ENCODE assay signal across 8 mouse cellular contexts in the genomic region with DNA sequence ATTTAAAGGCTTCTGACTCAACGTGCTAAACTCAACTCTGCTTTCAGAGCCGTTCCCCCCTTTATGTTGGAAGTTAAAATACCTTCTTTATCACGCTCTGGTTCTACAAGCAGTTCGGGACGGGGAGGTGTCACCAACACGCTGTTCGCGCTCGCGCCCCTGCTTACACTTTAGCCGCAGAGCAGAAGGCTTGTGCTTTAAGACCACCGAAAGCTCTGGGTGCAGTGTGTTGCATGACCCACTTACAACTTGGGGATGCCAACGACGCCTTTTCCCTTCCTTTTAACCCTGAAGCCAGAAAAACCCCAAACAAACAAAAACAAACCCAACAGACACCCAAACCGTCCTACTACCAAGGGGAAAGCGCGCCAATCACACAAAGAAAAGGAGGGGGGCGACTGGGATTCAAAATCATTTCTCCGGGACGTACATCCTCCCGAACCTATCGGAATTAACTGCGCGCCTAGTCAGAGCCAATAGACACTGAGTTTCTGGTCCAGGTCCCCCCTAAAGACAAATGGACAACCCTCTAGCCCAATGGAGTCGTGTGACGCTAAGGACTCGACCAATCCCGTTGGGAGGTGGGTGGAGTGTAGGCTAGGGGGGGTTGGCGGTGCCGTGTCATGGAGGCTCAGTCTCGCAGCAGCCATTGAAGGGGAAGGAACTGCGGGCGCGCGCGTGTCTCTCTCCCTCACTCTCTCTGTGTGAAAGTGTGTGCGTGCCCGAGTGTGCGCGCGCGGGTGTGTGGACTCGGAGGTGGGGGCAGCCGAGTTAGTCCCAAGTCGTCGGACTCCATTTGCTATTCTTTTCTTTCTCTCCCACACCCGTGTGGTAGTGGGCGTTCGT. TPM values are rescaled to one million over a fixed set of nuclear protein-coding genes. Genes with fewer than 3 reads are reported as not detected.
DNase-seq lines count a peak whose midpoint lies in the region; ATAC-seq and TF ChIP-seq lines count a peak whose summit lies in the region.

A gene (plus strand): TSS at position 589 of the 846 bp plus-strand sequence.

- H3K79me2 ChIP-seq in CH12.LX (replicated peaks; ENCODE audit: control insufficient read depth, extremely low read depth, insufficient read depth, poor library complexity, severe bottlenecking), result peaks cover 45% of the 10 kb centered on the region

- in situ Hi-C loops in CH12.LX (cut with MboI; ENCODE audit: low pct_ligation_motif_present, low pct_unique_long_range_greater_than_20kb, low sequenced_read_pairs), result no loop called here

- TF ChIP-seq EP300 in CH12.LX (IDR thresholded peaks at IDR 0.05; ENCODE audit: low read length), result no peak

- ATAC-seq in forebrain, embryonic 11.5 days (replicated peaks; ENCODE audit: low FRiP score), result peak; percentile 100
- ATAC-seq in heart, embryonic 16.5 days (replicated peaks; ENCODE audit: extremely low read depth, insufficient read depth, low FRiP score), result peak; percentile 99
- peak; percentile 99 for ATAC-seq in liver, embryonic 16.5 days (ENCODE audit: low read depth)
- ATAC-seq in neural tube, embryonic 13.5 days (ENCODE audit: low read depth), result peak; percentile 99

- no peaks in the 10 kb centered on the region for H3K9me3 ChIP-seq in CH12.LX (replicated peaks; ENCODE audit: low read length)
- H3K9me3 ChIP-seq in forebrain, embryonic 11.5 days (ENCODE audit: control insufficient read depth, low read length), result no peaks in the 10 kb centered on the region
- H3K9me3 ChIP-seq in heart, embryonic 16.5 days (replicated peaks; ENCODE audit: control insufficient read depth, low read length), result no peaks in the 10 kb centered on the region
- H3K9me3 ChIP-seq in liver, embryonic 16.5 days (replicated peaks; ENCODE audit: control insufficient read depth, low read length), result no peaks in the 10 kb centered on the region
- no peaks in the 10 kb centered on the region for H3K9me3 ChIP-seq in neural tube, embryonic 13.5 days

- WGBS in forebrain, embryonic 11.5 days, result 1% methylated on average over 49 of the region's 49 CpGs
- WGBS in heart, embryonic 16.5 days, result under 1% methylated on average over 49 of the region's 49 CpGs
- WGBS in liver, embryonic 16.5 days (ENCODE audit: insufficient replicate concordance), result under 1% methylated on average over 49 of the region's 49 CpGs
- under 1% methylated on average over 49 of the region's 49 CpGs for WGBS in neural tube, embryonic 13.5 days

- peak within 1 kb of the TSS; percentile 62; the same call in 1 of the 2 replicates for H3K27ac ChIP-seq in CH12.LX (ENCODE audit: insufficient read depth, low read depth)
- H3K27ac ChIP-seq in forebrain, embryonic 11.5 days (ENCODE audit: low read depth, low read length), result peak within 1 kb of the TSS; percentile 91
- H3K27ac ChIP-seq in heart, embryonic 16.5 days (ENCODE audit: low read length), result peak within 1 kb of the TSS; percentile 90
- H3K27ac ChIP-seq in liver, embryonic 16.5 days (ENCODE audit: low read length), result peak within 1 kb of the TSS; percentile 90
- H3K27ac ChIP-seq in neural tube, embryonic 13.5 days (replicated peaks), result peak within 1 kb of the TSS; percentile 87
- peak within 1 kb of the TSS; percentile 75 for H3K27ac ChIP-seq in testis, adult 2 months (ENCODE audit: control insufficient read depth, insufficient read depth, low read depth, low read length)

- dilution Hi-C loops in CH12.LX (cut with MboI; ENCODE audit: extremely low pct_ligation_motif_present, extremely low pct_unique_long_range_greater_than_20kb, low sequenced_read_pairs), result no loop called here

- H3K36me3 ChIP-seq in CH12.LX (replicated peaks in 1 of 2; ENCODE audit: control insufficient read depth in 1 of 2, insufficient read depth in 1 of 2, low read length in 1 of 2), result peaks cover 7 to 12% of the 10 kb centered on the region in 2 experiments
- peaks cover 1% of the 10 kb centered on the region; the same call in 1 of the 2 replicates for H3K36me3 ChIP-seq in forebrain, embryonic 11.5 days (ENCODE audit: control insufficient read depth, insufficient read depth, low read length)
- peaks cover 1% of the 10 kb centered on the region; the same call in 1 of the 2 replicates for H3K36me3 ChIP-seq in heart, embryonic 16.5 days (ENCODE audit: control insufficient read depth, insufficient read depth)
- peaks cover 7% of the 10 kb centered on the region for H3K36me3 ChIP-seq in liver, embryonic 16.5 days (ENCODE audit: control insufficient read depth, insufficient read depth)
- H3K36me3 ChIP-seq in neural tube, embryonic 13.5 days, result peaks cover 7% of the 10 kb centered on the region
- no peaks in the 10 kb centered on the region for H3K36me3 ChIP-seq in testis, adult 2 months (ENCODE audit: control insufficient read depth, insufficient read depth, low read length)

- TF ChIP-seq POLR2A in CH12.LX (IDR thresholded peaks at IDR 0.05; ENCODE audit: low read depth, low read length), result peak; percentile 95
- TF ChIP-seq POLR2A in testis, adult 2 months (IDR thresholded peaks at IDR 0.05; ENCODE audit: control insufficient read depth, low read depth, low read length), result peak; percentile 81

- H3K27me3 ChIP-seq in CH12.LX (replicated peaks), result no peaks in the 10 kb centered on the region
- H3K27me3 ChIP-seq in forebrain, embryonic 11.5 days (ENCODE audit: control insufficient read depth, insufficient read depth, low read length), result no peaks in the 10 kb centered on the region
- no peaks in the 10 kb centered on the region for H3K27me3 ChIP-seq in heart, embryonic 16.5 days (ENCODE audit: control insufficient read depth, insufficient read depth, low read length)
- H3K27me3 ChIP-seq in liver, embryonic 16.5 days (ENCODE audit: control insufficient read depth, insufficient read depth, low read depth, low read length), result no peaks in the 10 kb centered on the region
- H3K27me3 ChIP-seq in neural tube, embryonic 13.5 days, result no peaks in the 10 kb centered on the region
- H3K27me3 ChIP-seq in testis, adult 2 months (ENCODE audit: control insufficient read depth, insufficient read depth, low read length), result no peaks in the 10 kb centered on the region

- H3K4me2 ChIP-seq in CH12.LX (ENCODE audit: insufficient read depth, low read depth, poor library complexity, severe bottlenecking), result peak within 1 kb of the TSS; percentile 93
- H3K4me2 ChIP-seq in forebrain, embryonic 11.5 days (ENCODE audit: low read depth, low read length, severe bottlenecking), result peak within 1 kb of the TSS; percentile 55
- peak within 1 kb of the TSS; percentile 76 for H3K4me2 ChIP-seq in heart, embryonic 16.5 days (ENCODE audit: low read depth, low read length)
- peak within 1 kb of the TSS; percentile 74 for H3K4me2 ChIP-seq in liver, embryonic 16.5 days (ENCODE audit: low read depth, low read length)
- peak within 1 kb of the TSS; percentile 75 for H3K4me2 ChIP-seq in neural tube, embryonic 13.5 days

- peak within 1 kb of the TSS; percentile 92 to 97 (median 93) for H3K4me3 ChIP-seq in CH12.LX (replicated peaks in 1 of 3; ENCODE audit: low read depth in 2 of 3, low read length in 2 of 3, poor library complexity in 1 of 3)
- peak within 1 kb of the TSS; percentile 97 for H3K4me3 ChIP-seq in forebrain, embryonic 11.5 days (ENCODE audit: low read depth, low read length)
- peak within 1 kb of the TSS; percentile 93 for H3K4me3 ChIP-seq in heart, embryonic 16.5 days (ENCODE audit: low read length)
- peak within 1 kb of the TSS; percentile 94 for H3K4me3 ChIP-seq in liver, embryonic 16.5 days (ENCODE audit: low read depth, low read length)
- peak within 1 kb of the TSS; percentile 87 for H3K4me3 ChIP-seq in neural tube, embryonic 13.5 days
- peak within 1 kb of the TSS; percentile 84 for H3K4me3 ChIP-seq in testis, adult 2 months (ENCODE audit: control insufficient read depth, low read depth, low read length)

- no peak for TF ChIP-seq CTCF in CH12.LX (conservative IDR thresholded peaks at IDR 0.05 in 1 of 2, IDR thresholded peaks at IDR 0.05 in 1 of 2; ENCODE audit: low read depth in 2 of 2, low read length in 2 of 2)
- TF ChIP-seq CTCF in testis, adult 2 months (IDR thresholded peaks at IDR 0.05; ENCODE audit: control insufficient read depth, insufficient read depth, insufficient replicate concordance, low read depth, low read length), result no peak

- no peak for TF ChIP-seq RAD21 in CH12.LX (IDR thresholded peaks at IDR 0.05; ENCODE audit: low read depth, low read length)

- peak within 1 kb of the TSS; percentile 99 for H3K9ac ChIP-seq in CH12.LX (ENCODE audit: insufficient read depth, low read depth)
- H3K9ac ChIP-seq in forebrain, embryonic 11.5 days (ENCODE audit: low read length), result peak within 1 kb of the TSS; percentile 99
- peak within 1 kb of the TSS; percentile 98 for H3K9ac ChIP-seq in heart, embryonic 16.5 days (ENCODE audit: low read length)
- peak within 1 kb of the TSS; percentile 98 for H3K9ac ChIP-seq in liver, embryonic 16.5 days (ENCODE audit: low read depth, low read length)
- H3K9ac ChIP-seq in neural tube, embryonic 13.5 days, result peak within 1 kb of the TSS; percentile 88

- peaks cover 4 to 21% of the 10 kb centered on the region in 2 experiments for H3K4me1 ChIP-seq in CH12.LX (ENCODE audit: control insufficient read depth in 1 of 2, insufficient read depth in 2 of 2)
- no peaks in the 10 kb centered on the region; the same call in 1 of the 2 replicates for H3K4me1 ChIP-seq in forebrain, embryonic 11.5 days (replicated peaks; ENCODE audit: control insufficient read depth, insufficient read depth, low read length)
- H3K4me1 ChIP-seq in heart, embryonic 16.5 days (ENCODE audit: control insufficient read depth, insufficient read depth, low read length), result peaks cover 13% of the 10 kb centered on the region
- peaks cover 26% of the 10 kb centered on the region for H3K4me1 ChIP-seq in liver, embryonic 16.5 days (ENCODE audit: control insufficient read depth, low read depth, low read length)
- peaks cover 23% of the 10 kb centered on the region for H3K4me1 ChIP-seq in neural tube, embryonic 13.5 days (replicated peaks)
- peaks cover 12% of the 10 kb centered on the region for H3K4me1 ChIP-seq in testis, adult 2 months (ENCODE audit: control insufficient read depth, insufficient read depth, low read length)

- DNase-seq in CH12.LX (ENCODE audit: extremely low read depth), result peak; percentile 99
- peak; percentile 98 for DNase-seq in c-Kit-positive CD71-positive TER-119-negative erythroid progenitor cells, embryonic 14.5 days (ENCODE audit: low read depth)
- peak; percentile 98 for DNase-seq in forebrain, embryonic 11.5 days (ENCODE audit: low spot score)
- DNase-seq in kidney, postnatal 4 days, result peak; percentile 95 to 97

TF ChIP-seq in CH12.LX, 34 proteins besides CTCF, POLR2A, EP300 and RAD21 (continues in another document):
- peak; percentile 97 for TF ChIP-seq CHD2 (IDR thresholded peaks at IDR 0.05; ENCODE audit: low read length)
- TF ChIP-seq TCF12 (IDR thresholded peaks at IDR 0.05; ENCODE audit: low read depth, low read length), result peak; percentile 100

RNA-seq across cellular contexts. Expression of the gene that starts here (rescaled TPM):
- total RNA-seq in CH12.LX (2012; rRNA removed) (85.2 and 126 TPM in 2 replicates), CH12.LX (2014; rRNA removed) (64.8 and 74.2 TPM in 2 replicates)
- 439 and 608 TPM in 2 replicates for polyA plus RNA-seq in CH12.LX (2012; ENCODE audit: insufficient read length, low read depth)
- 157 and 167 TPM in 2 replicates for polyA plus RNA-seq in forebrain, embryonic 11.5 days (2014; fragmentation: Nextera tagmentation; extraction: Ambion mirVana)
- polyA plus RNA-seq in heart, embryonic 16.5 days (2015; fragmentation: Nextera tagmentation; extraction: Ambion mirVana), result 188 and 233 TPM in 2 replicates
- 118 and 125 TPM in 2 replicates for polyA plus RNA-seq in liver, embryonic 16.5 days (2015; fragmentation: Nextera tagmentation; extraction: Ambion mirVana)
- 150 and 161 TPM in 2 replicates for polyA plus RNA-seq in neural tube, embryonic 13.5 days (2015; fragmentation: Nextera tagmentation; extraction: Ambion mirVana)
- polyA plus RNA-seq in testis, adult 2 months (2012; rRNA removed), result 4.4 and 6.0 TPM in 2 replicates

Comparison
In these comparisons a context has a peak if more than half of its experiments do, and no peak if none do; other contexts are left out.
1. Peak in every context shown above with its lines: DNase-seq, ATAC-seq, H3K4me3 ChIP-seq and H3K27ac ChIP-seq.
2. RNA of the gene that starts here (polyA plus RNA-seq): 439 to 608 TPM in CH12.LX, 188 to 233 TPM in heart, embryonic 16.5 days, 157 to 167 TPM in forebrain, embryonic 11.5 days, 150 to 161 TPM in neural tube, embryonic 13.5 days and 118 to 125 TPM in liver, embryonic 16.5 days; 4.4 to 6.0 TPM in testis, adult 2 months; every median in the first group is over 10 times any median in the second.